Mouse (Mus musculus): ENCODE results near the gene Hist1h2ae.

- TF ChIP-seq CTCF (IDR thresholded peaks at IDR 0.05; ENCODE audit: low read depth) (no peak), EP300 (IDR thresholded peaks at IDR 0.05; ENCODE audit: low read depth) (no peak)
Observed at GRCm38 (mm10) chr13:23603182-23603699, 32.2 kb upstream of the Hist1h2ae start.

Measured in liver, embryonic 14.5 days (tissue).